Mouse (Mus musculus) cerebellum, adult (tissue): ENCODE data around the gene Il1r2.
A peak's percentile ranks its signal among the peaks of the same experiment; 100 is the strongest.

Experiments used
- ATAC-seq: cut with Nextera tagmentation; 2 replicates; pipeline ENCODE4 v1.9.2; 2017; ENCODE audit warnings: mild to moderate bottlenecking, moderate library complexity, mixed read lengths; ENCODE audit not compliant: insufficient number of reproducible peaks, low FRiP score, low TSS enrichment

Gene Il1r2

DNA sequence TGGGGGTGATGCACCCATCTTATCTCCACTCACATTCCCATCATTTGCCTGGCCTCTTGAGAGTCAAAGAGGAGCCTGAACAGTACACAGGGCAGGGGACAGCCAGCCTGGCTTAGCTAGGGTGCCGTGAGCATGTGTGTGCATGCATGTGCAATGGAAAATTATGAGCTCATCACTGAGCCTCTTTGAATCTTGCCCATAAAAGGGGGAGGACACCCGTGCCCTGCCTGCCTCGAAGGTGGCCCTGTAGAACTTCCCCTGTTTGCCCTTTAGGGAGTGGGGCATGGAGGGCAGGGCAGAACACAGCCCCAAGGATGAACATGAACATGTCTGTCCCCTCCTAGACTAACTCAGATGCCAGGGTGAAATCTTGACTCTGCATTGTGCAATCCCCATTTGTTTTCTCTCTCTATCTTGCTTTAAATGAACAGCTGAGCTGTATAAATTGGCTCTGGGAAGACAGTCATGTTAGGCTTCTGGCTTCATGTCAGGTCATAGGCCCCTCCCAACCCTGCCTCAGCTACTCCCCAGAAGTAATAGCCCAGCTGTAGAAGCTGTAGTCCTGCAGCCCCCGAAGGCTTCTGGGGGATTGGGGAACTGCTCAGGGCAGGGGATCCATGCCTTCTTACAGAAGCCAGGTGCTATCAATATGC lies 14.6 kb upstream of the Il1r2 start:
- ATAC-seq: no peak

DNA sequence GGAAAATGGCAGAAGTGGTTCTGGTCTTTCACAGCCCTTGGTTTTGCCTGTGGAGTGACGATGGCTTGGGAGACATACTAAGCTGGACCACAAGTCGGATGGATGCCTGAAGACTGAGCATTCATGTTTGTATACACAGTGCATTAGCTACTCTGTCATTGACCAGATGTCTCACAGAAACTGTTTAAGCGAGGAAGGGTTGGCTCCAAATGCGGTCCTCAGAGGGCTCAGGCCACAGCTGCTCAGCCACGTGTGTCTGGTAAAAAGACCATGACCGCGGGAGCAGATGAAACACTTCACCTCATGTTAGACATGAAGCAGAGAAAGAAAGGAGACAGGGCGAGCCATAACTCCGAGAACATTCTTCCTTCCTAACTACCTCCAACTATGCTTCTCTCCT lies 12.5 kb upstream of the Il1r2 start:
- no peak for ATAC-seq

DNA sequence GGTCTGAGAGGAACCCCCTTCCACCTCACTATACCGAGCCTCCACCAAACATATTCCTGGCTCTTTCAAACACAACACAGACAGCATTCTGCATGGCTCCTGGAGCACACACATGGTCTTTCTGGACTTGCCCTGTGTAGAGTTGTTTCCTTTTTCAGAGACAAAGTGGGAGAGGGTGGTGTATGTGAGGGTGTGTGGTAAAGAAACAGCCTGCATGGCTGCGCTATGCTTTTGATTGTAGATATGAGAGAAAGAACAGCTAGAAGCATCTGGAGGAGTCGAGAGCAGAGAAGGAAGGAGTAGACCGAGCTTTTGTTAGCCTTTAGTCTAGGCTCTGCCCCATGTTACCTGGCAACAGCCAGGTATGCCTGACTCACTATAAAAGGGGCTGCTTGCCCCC lies 10.5 kb upstream of the Il1r2 start:
- ATAC-seq: no peak

DNA sequence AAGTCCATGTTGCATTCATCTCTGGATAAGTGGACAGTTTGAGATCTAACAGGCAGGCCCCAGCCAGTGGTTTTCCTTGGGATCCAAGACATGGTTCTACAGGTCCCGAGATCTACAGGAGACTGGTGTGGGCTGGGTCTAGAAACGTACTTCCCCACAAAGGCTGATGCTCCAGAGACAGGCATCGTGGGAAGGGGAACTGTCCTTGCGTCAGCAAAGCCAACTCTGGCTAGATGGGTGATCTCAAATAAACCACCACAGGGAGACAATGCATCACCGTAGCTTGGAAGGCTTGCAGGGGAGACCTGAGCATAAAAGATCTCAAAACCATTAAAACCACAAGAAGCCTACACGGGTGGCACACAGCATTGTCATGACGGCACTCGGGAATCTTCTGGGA lies 9.4 kb upstream of the Il1r2 start:
- ATAC-seq: no peak

DNA sequence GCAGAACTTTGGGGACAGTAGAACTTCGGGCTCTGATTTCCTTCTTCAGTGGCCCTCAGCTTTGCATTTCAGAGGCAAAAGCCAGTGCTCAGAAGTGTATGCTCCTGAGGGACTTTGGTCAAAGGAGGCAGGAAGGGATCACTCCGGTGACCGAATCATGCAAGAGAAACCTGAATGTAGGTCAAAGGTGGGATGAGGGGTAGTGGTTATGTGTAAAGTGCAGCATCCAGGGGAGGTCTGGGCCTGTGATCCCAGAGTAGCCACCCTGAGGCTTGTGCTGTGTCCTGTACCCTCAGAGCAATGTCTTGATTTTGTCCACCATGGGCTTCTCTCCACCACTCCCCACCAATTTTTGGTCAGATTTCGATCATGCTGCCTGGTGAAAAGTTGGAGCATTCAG lies 1.3 kb upstream of the Il1r2 start:
- no peak for ATAC-seq

DNA sequence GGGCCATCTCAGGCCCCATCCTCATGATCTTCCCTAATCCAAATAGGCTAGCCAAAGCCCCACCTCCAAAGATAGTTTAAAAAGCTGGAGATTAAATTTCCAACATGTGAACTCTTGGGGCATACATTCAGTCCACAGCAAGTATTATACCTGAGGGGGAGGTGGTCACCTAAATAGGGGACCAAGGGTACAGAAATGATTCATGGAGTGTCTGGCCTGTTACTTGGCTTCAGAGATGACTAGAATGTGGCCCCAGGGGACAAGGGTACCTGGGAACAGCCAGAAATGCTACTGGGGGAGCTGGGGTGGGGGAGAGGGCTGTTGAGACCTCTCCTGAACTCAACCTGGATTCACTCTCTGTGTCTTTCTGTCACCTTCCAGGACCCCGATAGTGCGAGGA lies 3.4 kb downstream of the Il1r2 start:
- no peak for ATAC-seq

DNA sequence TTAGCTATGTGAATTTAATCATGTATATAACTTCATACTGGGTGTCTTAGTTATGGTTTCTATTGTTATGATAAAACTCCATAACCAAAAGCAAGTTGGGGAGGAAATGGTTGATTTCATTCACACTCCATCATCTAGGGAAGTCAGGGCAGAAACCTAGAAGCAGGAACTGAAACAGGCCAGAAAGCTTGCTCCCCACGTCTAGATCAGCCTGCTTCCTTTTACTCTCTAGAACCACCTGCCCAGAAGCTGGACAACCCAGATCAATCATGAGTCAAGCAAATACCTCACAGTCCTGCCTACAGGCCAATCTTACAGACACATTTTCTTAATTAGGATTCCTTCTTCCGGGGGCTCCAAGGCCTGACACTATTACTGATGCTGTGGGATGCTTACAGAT lies 7.2 kb downstream of the Il1r2 start:
- ATAC-seq: no peak

DNA sequence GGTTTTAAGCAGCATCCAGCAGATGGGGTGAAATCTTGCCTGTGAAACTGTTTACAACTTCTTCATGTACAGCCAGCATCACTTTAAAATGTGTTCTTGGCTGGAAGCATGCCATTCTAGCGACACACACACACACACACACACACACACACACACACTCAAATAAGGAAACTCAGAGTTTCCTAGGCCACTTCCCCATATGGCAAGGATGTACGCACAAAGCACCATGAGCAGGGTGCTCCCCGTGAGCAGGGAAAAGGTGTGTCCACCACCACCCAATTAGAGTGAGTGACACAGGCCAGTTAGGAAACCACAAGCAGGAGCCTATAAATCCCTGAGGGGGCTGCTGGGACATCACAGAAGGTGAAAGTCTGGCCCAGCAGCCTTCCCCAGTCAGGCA lies 10.5 kb downstream of the Il1r2 start:
- 0 out of 2 replicates have a peak, but pooled peaks have one; percentile 1 for ATAC-seq

DNA sequence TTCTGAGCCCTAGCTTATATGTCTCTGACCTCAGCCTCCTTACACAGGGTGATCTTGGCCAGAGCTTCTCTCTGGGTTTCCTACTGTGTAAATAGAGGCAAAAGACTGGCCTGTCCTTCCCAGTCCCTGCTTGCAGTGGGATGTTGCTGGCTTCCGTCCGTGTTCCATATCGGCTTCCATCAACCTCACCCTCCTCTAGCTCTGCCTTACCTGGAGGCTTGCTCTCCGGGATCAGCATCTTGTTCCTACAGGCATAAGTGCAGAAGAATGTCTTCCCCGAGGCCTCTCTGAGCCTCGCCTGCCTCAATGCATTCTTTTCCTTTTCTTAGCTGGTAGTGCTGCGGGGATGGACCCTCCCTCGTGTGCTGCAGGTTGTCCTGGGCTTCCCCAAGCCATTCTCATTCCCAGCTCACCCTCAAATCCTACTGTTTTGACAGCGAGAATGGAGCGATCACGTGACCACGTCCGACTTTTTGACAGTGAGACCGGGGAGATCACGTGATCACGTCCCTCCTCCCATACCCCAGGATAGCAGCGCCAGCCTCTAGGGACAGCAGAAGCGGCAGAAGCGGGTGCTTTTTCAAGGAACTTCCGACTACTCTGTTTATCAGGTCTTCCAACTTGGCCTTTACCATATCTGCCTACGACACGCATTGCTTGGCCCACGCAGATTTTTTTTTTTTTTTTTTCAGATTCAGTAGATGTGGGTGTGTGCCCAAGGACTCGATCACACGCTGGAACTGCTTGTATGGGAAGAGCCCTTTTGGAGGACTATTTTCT lies 11.7 kb downstream of the Il1r2 start:
- peak; percentile 73 for ATAC-seq

DNA sequence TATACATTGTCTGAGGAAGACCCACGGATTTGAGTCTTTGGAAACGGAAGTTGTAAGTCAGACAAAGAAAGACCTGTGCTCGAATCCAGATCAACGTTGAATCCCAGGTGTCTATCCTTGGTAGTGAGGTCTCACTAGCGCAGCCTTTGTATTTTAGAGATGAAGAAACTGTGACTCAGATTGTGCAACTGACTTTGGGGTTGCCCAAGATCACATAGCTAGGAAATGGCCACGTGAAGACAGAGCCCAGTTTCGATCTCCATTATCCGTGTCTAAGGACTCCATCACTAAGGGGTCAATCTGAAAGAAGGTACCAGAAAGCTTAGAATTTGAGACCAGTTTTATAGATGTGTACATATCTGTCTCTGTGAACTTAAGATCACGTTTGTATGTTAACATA lies 17.3 kb downstream of the Il1r2 start:
- ATAC-seq: no peak

DNA sequence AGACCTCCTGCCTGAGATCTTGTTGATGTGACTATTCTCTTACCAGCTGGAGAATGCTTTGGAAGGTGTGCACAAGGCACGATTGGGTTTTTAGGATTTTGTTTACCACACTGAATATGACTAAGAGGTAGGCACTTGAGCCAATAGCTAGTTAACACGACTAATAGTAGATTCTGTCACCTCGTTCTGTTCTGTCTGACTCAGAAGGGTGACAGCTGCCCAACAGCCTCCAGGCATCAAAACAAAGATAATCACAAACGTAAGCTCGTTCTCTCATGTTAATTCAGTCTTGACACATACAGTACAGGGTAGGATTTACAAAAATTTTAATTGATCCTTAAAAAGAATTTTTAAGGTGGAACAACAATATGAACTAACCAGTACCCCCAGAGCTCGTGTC lies 18.7 kb downstream of the Il1r2 start:
- ATAC-seq: no peak

DNA sequence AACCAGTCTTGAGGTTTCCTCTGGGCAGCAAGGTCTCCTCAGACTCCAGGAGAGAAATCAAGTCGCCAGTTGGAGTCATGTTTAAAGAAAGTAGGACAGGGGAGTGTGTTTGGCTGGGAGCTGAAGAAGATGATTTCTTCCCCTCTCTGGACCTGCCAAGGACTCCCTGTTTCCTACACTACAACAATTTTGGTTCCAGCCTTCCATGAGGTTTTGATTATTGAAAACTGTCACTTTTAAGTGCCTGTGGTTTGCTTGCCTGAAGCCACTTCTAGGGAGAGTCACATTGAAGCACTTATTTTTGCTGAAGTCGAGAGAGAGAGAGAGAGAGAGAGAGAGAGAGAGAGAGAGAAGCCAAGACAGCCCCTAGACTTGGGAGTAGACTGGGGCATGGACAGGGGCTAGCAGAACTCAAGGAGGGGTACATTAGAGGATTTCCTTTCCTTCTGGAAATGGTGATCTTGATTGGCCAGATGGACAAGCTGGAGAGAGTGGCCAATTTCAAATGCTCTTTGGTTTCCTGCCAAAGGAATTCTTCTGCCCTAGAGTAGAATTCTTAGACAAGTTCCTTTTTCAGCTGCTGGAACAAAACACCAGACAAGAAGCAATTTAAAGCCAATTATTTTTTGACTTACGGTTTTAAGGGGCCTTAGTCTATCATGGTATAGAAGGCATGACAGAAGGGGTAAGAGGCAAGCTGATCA lies 20.9 kb downstream of the Il1r2 start:
- no peak for ATAC-seq

DNA sequence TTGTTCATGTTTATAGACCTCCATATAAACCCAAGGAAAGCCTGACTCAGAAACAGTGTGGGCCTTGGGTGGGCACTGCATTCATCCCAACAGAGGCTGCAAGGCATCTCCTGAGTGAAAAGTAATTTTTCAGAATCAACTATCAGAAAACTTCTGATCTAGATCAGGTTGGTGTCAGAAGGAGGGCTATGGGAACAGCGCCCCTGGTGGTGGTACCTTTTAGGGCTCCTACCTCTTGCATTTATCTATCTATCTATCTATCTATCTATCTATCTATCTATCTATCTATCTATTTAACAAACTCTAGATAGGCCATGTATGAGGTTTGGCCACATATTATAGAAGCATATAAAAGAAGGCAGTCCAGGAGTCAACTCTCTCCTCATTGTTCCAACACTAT lies 21.7 kb downstream of the Il1r2 start:
- no peak for ATAC-seq

DNA sequence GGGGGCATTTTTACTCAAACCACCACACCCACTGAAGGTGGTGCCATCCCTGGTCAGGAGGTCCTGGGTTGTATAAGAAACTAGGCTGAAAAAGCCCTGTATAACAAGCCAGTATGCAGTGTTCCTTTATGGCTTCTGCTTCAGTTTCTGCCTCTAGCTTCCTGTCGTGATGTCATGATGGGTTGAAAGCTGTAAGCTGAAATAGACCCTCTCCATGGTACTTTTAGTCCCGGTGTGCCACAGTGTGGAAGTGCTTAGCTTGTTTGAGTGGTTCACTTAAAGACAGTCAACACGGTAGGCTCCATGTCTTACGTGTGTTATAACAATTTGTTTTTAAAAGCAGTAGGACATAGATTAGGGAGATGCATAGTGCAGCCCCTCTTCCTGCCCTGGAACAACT lies 32.4 kb downstream of the Il1r2 start:
- no peak for ATAC-seq

DNA sequence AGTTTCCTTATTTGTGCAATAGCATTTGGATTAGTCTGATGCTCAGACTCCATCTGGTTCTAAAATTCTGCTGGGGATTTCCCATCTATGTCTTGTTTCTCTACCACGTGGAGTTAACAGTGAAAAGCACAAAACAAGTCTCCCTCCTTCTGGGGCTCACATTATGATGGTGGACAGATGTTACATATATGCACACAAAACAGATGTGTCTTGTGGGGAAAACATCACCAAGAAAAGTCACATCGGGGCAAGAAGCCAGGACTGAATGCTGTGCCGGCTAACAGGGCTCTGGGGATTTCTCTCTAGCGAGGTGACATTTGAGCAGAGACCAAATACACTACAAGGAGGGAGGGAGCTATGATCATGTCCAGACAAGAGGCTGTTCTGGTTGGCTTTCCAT lies 32.8 kb downstream of the Il1r2 start:
- no peak for ATAC-seq

DNA sequence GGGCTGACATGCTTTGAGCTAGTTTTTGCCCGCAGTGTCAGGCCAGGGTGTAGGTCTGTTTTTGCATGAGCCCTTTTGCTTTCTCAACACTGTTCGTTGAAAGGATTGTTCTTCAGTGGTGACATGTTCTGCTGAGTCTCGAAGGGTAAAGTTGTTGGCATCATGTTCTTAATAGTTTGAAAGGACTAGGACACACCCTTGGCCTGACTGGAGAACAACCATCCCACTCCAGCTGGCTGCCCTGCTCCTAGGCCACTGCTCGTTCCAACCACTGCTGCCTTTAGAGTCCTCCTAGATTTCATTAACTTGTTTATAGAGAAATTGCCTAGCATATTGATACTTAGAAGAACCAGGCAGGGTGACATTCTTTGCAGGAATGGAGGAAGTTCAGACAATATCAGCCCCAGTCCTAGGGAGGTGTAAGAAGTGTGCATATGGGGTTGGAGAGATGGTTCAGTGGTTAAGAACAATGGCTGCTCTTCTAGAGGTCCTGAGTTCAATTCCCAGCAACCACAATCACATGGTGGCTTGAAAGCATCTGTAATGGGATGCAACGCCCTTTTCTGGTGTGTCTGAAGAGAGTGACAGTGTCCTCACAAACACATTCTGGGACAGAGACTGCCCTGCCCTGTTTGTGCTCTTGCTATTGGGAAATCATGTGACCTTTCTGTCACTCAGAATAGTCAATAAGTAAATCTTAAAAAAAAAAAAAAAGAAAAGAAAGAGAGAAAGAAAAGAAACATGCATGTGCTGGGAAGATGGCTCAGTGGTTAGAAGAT lies 34.3 kb downstream of the Il1r2 start:
- no peak for ATAC-seq

DNA sequence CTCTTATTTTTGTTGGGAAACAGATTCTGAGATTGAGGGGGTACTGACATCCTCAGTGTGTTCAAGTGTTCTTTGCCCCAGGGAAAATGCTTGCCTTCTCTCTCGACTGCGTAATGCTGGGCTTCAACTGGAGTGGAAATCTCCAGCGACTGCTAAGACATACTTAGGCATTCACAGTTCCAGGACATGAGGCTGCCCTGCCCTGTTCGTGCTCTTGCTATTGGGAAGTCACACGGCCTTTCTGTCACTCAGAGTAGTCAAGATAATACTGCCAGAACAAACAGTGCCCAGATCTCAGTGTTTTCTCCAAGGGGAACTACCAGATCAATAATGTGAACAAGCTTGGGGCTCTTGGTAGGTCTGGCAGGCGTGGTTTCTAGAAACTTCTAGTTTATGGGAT lies 35.9 kb downstream of the Il1r2 start:
- ATAC-seq: no peak

DNA sequence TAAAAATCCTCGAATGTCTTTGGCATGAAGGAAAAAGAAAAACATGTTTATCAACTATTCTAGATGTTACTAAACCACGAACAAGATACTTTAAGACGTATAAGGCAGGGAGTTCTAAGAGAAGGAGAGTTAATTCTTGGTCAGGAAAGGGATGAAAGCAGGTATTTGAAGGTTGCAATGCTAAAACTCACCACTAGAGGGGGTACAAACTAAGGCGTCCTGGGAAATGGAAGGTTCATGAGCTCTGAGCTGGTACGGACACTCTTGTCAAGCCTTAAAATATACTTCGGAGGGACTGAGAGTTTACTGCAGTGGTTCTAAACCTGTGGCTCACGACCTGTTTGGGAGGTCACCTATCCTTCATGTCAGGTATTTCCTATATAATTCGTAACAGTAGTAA lies 41.4 kb downstream of the Il1r2 start:
- ATAC-seq: 0 out of 2 replicates have a peak, but pooled peaks have one; percentile 22

DNA sequence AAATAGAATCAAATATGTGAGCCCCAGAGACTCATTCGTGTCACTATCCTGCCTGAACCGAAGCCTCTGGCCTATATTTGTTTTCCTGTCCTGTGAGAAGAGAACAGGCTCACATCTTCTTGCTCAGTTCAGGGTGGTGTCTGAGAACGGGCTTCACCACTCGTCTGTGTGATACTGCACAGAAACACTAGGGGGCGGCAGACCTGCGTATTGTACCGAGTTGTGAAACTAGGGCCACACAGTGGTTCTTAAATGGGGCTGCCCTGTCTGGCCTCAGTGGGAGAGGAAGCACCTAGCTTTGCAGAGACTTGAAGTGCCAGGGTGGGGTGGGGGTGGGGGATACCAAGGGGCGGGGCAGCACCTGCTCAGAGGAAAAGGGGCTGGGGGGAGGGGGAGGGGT lies 42.5 kb downstream of the Il1r2 start:
- ATAC-seq: peak; percentile 73

DNA sequence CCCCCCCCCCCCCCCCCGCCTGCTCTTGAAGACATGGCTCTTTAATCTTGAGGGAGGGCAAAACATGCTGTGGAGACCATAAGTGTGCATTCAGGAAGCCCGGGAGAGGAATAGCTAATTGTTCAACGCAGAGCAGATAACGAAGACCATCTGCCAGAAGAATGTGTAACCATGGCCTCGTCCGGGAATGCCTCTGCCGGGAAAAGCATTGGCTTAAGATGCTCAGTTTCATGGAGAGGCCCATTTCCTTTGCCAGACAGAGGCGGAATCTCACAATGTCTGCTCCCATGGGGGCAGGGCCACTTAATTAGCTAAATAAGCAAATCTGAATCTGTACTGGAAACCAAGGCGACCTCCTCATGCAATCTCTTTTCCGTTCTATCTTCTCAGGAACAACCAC lies 43.7 kb downstream of the Il1r2 start:
- ATAC-seq: no peak

DNA sequence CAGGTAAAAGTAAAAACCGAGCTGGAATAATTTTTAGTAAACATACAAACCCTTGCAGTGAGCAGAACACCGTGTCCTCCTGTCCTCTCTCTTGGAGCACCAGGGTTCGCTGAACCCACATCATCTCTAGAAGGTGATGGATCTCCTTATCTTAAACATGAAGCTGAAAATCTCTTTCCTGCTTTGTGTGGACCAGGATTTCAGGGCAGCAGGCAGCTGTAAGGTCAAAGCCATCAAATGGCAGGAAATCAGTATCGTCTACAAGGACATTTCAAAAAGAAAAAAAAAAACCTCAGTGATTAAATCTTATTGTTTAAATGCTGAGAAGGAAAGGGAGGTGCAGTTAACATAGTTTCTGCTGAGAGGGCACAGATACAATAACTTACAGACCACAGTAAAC lies 50.4 kb downstream of the Il1r2 start:
- ATAC-seq: no peak
